Mouse (Mus musculus) kidney, adult 11 months (tissue): ENCODE measurements around the gene Tnrc18.

Source experiments
- DNase-seq: peaks from one replicate; pipeline ENCODE4 v3.0.0; 2022

Tnrc18 gene

GRCm38 (mm10) chr5:142807661-142808060 is 9.8 kb downstream of the Tnrc18 start:
- DNase-seq, result no peak

- no peak for DNase-seq
Measured at GRCm38 (mm10) chr5:142803746-142804145, 13.7 kb downstream of the Tnrc18 start.

- DNase-seq, result no peak
Measured at GRCm38 (mm10) chr5:142802884-142803283, 14.6 kb downstream of the Tnrc18 start.

DNA sequence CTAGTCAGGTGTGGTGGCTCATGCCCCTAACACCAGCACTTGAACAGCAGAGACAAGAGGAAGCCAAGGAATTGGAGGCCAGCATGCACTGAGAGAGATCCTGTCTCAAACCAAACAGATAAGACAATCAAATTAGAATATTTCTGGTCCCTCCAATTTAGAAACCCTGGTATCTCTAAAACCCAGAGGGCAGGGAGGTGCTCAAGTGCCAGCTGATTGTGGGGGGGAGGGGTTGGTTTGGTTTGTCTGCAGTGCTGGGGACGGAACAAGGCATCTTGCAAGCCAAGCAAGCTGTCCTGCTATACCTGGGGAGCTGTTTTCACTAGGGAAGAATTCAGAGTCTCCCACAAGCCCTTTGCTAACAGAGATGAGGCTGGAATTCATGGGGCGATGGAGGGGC is 15.5 kb downstream of the Tnrc18 start:
- DNase-seq, result no peak

DNA sequence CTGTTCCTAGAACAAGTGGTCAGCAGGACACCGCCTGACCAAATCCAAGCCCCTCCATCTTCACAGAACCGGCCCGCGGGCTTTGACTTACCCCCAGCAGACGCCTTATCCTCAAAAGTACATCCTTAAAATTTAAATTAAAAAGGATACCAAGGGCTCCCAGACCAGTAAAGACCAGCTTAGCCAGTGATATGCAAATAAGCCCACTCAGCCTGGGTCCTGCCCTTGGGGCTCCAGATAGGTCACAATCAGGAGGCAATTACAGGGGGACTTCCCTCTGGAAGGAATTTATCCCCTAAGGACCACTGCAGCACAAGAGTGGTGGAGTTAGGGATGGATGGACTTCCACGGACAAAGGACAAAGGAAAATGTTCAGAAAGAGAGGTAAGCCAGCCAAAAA is 16.8 kb downstream of the Tnrc18 start:
- no peak for DNase-seq

GRCm38 (mm10) chr5:142800198-142800597 is 17.3 kb downstream of the Tnrc18 start:
- DNase-seq, result no peak

- no peak for DNase-seq
Measured at GRCm38 (mm10) chr5:142799259-142799658, 18.2 kb downstream of the Tnrc18 start.

GRCm38 (mm10) chr5:142798190-142798589 is 19.3 kb downstream of the Tnrc18 start:
- no peak for DNase-seq

GRCm38 (mm10) chr5:142797620-142798019 is 19.8 kb downstream of the Tnrc18 start:
- peak; percentile 56 for DNase-seq

GRCm38 (mm10) chr5:142796921-142797320 is 20.5 kb downstream of the Tnrc18 start:
- DNase-seq, result no peak

- DNase-seq, result no peak
Measured at GRCm38 (mm10) chr5:142794582-142794981, 22.9 kb downstream of the Tnrc18 start.

DNA sequence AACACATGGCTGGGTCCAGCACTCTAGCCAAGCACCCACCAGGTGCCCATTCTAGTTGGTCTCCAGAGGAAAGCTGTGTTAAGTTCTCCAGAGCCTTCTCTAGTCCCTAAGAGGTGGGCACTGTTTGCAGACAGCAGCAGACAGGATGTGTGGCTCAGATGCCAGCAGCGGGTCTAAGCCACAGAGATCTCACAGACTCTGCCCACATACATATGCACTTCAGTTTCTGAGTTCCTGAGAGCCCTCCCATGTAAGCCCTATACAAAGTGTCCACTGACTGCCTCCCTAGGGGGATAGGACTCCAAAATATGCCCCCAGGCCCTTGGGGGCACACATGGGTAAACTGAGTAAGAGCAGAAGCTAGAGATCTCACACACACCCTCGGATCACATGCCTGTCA is 23.3 kb downstream of the Tnrc18 start:
- no peak for DNase-seq

DNA sequence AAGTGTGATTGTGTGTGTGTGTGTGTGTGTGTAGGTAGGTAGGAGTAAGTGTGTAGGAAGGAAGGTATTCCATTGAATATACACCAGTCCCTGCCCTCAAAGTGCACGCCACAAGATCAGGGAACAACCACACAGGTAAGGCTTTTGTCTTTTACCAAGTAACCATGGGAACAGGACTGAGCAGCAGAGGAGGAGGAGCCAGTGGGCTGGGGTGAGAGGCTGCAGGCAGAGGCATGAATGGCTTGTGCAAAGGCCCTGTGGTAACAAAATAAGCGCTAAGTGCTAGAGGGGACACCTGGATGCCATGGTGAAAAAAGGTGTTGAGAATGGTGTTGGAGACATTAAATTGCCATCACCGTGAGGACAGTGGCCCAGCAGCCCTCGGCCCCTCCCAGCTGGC is 24.9 kb downstream of the Tnrc18 start:
- DNase-seq, result no peak

DNA sequence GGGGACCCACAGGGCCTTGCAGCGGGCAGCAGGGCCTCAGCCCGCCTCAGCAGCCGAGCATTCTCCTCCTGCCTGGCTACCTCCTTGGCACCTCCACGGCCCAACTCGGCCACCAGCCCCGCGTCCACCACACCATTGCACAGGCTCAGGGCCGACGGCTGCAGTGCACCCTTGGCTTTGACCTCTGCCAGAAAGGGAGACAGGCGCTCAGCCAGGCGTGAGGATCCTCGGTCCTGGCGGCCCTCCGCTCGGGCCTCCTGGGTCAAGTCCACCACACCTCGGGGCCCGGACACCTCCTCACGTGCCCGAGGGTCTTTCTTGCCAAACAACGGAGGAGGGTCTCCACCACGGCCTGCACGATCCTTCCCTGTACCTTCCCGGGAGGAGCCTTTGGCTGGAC is 29.2 kb downstream of the Tnrc18 start:
- peak; percentile 57 for DNase-seq

- DNase-seq, result no peak
Measured at GRCm38 (mm10) chr5:142787304-142787905, 30.1 kb downstream of the Tnrc18 start.

DNA sequence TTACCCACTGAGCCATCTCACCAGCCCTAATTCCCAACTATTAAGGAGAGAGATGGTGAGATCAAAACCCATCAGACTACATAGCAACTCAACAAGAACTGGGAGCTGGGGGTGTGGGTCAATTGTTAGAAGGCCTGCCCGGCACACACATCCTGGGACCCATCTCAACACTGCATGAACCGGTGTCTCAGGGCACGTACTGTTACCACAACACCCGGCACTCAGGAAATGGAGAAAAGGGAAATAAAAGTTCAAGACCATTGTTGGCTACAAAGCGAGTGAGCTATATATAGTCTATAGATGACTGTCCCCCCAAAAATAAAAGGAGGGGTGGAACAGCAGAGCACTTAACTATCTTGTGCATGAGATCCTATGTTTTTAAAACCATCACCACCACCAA is 30.8 kb downstream of the Tnrc18 start:
- DNase-seq, result no peak

DNA sequence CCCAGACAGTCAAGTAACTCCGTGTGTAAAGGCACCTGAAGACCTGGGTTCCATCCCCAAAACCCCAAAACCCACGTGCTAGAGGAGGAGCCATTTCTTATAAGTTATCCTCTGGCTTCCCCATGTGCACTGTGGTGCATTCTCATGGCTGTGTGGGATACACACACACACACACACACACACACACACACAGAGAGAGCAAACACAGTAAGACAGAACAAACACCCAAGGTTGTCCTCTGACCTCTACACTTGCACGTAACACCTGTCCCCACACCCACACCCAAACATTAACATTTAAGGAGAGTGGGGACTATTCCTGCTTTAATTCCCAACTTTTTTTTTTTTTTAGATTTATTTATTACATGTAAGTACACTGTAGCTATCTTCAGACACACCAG is 31.2 kb downstream of the Tnrc18 start:
- no peak for DNase-seq

DNA sequence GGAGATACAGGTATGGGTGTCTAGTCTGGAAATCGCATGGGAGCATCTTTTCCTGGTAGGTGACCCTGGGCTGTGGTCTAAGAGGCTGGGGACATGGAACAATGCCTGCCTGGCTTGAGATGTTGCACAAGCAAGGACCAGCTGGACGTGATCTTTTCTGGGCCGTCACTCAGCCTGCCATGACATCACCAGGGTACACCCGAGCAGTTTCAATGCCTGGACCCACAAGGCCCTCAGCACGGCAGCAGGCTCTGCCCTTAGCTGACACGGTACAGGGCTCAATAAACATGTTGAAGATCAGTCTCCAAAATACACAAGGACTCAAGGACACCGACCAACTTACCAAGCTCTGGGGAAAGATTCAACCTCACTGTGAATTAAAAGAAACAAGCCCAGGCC is 34.3 kb downstream of the Tnrc18 start:
- DNase-seq, result no peak

- no peak for DNase-seq
Measured at GRCm38 (mm10) chr5:142782459-142783141, 34.9 kb downstream of the Tnrc18 start.

DNA sequence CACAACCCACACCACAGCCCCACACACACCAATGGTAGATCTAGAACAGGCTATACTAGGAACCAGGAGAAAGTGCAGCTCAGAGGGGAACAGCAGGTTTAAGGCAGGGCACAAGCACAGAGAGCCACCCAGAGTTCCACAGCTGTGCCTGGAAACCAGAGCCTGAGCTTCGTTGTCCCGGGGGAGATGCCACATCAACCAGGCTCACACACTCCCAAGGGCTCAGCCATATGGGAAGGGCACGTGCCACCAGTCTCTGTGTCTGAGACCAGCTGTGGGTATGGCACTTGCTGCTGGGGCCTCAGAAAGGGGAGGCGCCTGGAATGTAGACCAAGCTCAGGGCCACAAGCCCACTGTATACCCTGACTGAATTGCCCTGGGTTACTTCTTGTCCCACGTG is 36.9 kb downstream of the Tnrc18 start:
- DNase-seq, result no peak

DNA sequence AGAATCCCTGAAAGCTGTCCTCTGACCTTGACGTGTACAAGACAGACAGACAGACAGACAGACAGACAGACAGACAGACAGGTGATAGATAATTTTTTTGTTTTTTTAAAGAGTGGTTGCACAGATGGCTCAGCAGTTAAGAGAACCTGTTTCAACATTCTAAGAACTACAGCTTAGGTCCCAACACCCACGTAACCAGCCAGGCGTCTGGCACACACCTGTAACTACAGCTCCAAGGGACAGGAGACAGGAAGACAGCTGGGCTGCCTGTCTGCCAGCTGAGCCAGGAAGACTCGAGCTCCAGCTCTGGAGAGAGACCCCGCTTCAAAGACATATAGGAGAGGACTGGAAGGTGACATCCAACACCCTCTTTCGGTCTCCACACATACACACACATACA is 38.6 kb downstream of the Tnrc18 start:
- no peak for DNase-seq

- DNase-seq, result no peak
Measured at GRCm38 (mm10) chr5:142778135-142778534, 39.3 kb downstream of the Tnrc18 start.

GRCm38 (mm10) chr5:142776080-142776479 is 41.4 kb downstream of the Tnrc18 start:
- no peak for DNase-seq

DNA sequence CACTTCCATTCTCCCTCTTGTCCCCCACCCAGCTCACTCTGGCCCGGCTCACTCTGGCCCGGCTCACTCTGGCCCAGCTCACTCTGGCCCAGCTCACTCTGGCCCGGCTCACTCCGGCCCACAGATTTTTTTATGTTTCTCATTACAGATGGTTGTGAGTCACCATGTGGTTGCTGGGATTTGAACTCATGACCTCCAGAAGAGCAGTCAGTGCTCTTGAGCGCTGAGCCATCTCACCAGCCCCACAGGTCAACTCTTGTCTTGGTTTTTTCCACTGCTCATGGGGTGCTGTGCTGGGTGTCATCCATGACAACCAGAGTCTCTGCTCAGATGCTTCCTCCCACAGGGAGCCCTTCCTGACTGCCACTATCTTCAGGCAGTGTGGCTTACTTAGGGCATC is 42.7 kb downstream of the Tnrc18 start:
- DNase-seq, result no peak

GRCm38 (mm10) chr5:142771964-142772363 is 45.5 kb downstream of the Tnrc18 start:
- DNase-seq, result no peak
